Mouse (Mus musculus): ENCODE data around the gene Cuedc2. TPM values are rescaled to one million over a fixed set of nuclear protein-coding genes. Genes with fewer than 3 reads are reported as not detected.
A peak's percentile ranks its signal among the peaks of the same experiment; 100 is the strongest.

Gene Cuedc2
- 167 and 168 TPM in 2 replicates for polyA plus RNA-seq (2015; fragmentation: Nextera tagmentation; extraction: Ambion mirVana)

GRCm38 (mm10) chr19:46338331-46338936, at the start of gene Cuedc2:
Gene Cuedc2, minus strand, starts transcription at chr19:46338702.
- Histone ChIP-seq H3K27me3 (no peaks in the 10 kb centered on the region), H3K4me2 (replicated peaks) (peak within 1 kb of the TSS; percentile 74), H3K27ac (replicated peaks) (peak within 1 kb of the TSS; percentile 48), H3K36me3 (no peaks in the 10 kb centered on the region), H3K9me3 (replicated peaks) (no peaks in the 10 kb centered on the region), H3K4me3 (replicated peaks) (peak within 1 kb of the TSS; percentile 79), H3K4me1 (peaks cover 15% of the 10 kb centered on the region), H3K9ac (peak within 1 kb of the TSS; percentile 74)
- peak; percentile 89 for ATAC-seq (ENCODE audit: insufficient number of reproducible peaks, low FRiP score, low TSS enrichment, low read depth)
- under 1% methylated on average over 31 of the region's 31 CpGs for WGBS

- no peak overlapping the region for H3K4me2 ChIP-seq (replicated peaks)
- H3K9ac ChIP-seq: no peak overlapping the region
- no peaks in the 10 kb centered on the region for H3K4me1 ChIP-seq
- 87% methylated on average over 9 of the region's 9 CpGs for WGBS
- H3K4me3 ChIP-seq (replicated peaks): no peak overlapping the region
- H3K36me3 ChIP-seq: peaks cover 87% of the 10 kb centered on the region
- no peak for ATAC-seq (ENCODE audit: insufficient number of reproducible peaks, low FRiP score, low TSS enrichment, low read depth)
- no peaks in the 10 kb centered on the region for H3K9me3 ChIP-seq (replicated peaks)
- no peak overlapping the region for H3K27ac ChIP-seq (replicated peaks)
- H3K27me3 ChIP-seq: no peaks in the 10 kb centered on the region
Measured at GRCm38 (mm10) chr19:46382275-46382674, 43.8 kb upstream of the Cuedc2 start.

GRCm38 (mm10) chr19:46375891-46376290, 37.4 kb upstream of the Cuedc2 start:
- Histone ChIP-seq H3K27ac (replicated peaks) (no peak overlapping the region), H3K27me3 (no peaks in the 10 kb centered on the region), H3K4me1 (peaks cover 8% of the 10 kb centered on the region; the same call in 1 of the 2 replicates), H3K9me3 (replicated peaks) (no peaks in the 10 kb centered on the region), H3K4me2 (replicated peaks) (no peak overlapping the region), H3K9ac (no peak overlapping the region), H3K36me3 (peaks cover 42% of the 10 kb centered on the region), H3K4me3 (replicated peaks) (no peak overlapping the region)
- no peak for ATAC-seq (ENCODE audit: insufficient number of reproducible peaks, low FRiP score, low TSS enrichment, low read depth)
- WGBS: 58% methylated on average over 4 of the region's 4 CpGs

- Histone ChIP-seq H3K27me3 (no peaks in the 10 kb centered on the region), H3K4me1 (peaks cover 8% of the 10 kb centered on the region; the same call in 1 of the 2 replicates), H3K4me3 (replicated peaks) (no peak overlapping the region), H3K9ac (no peak overlapping the region), H3K9me3 (replicated peaks) (no peaks in the 10 kb centered on the region), H3K36me3 (peaks cover 38% of the 10 kb centered on the region), H3K27ac (replicated peaks) (no peak overlapping the region; the same call in 1 of the 2 replicates), H3K4me2 (replicated peaks) (no peak overlapping the region)
- 64% methylated on average over 5 of the region's 5 CpGs for WGBS
- no peak for ATAC-seq (ENCODE audit: insufficient number of reproducible peaks, low FRiP score, low TSS enrichment, low read depth)
Measured at GRCm38 (mm10) chr19:46375489-46375888, 37.0 kb upstream of the Cuedc2 start.

GRCm38 (mm10) chr19:46374477-46375088, 36.1 kb upstream of the Cuedc2 start:
- no peak overlapping the region for H3K27ac ChIP-seq (replicated peaks)

GRCm38 (mm10) chr19:46369204-46369603, 30.7 kb upstream of the Cuedc2 start:
- H3K9me3 ChIP-seq (replicated peaks): no peaks in the 10 kb centered on the region
- no peak overlapping the region for H3K4me2 ChIP-seq (replicated peaks)
- no peak overlapping the region for H3K9ac ChIP-seq
- no peak overlapping the region for H3K27ac ChIP-seq (replicated peaks)
- no peaks in the 10 kb centered on the region for H3K36me3 ChIP-seq
- no peaks in the 10 kb centered on the region for H3K27me3 ChIP-seq
- H3K4me3 ChIP-seq (replicated peaks): no peak overlapping the region
- H3K4me1 ChIP-seq: no peaks in the 10 kb centered on the region
- WGBS: 23% methylated on average over 4 of the region's 4 CpGs
- ATAC-seq (ENCODE audit: insufficient number of reproducible peaks, low FRiP score, low TSS enrichment, low read depth): no peak

More at GRCm38 (mm10) chr19:46374477-46375088, 36.1 kb upstream of the Cuedc2 start:
- no peak overlapping the region for H3K4me3 ChIP-seq (replicated peaks)
- H3K4me1 ChIP-seq: peaks cover 8% of the 10 kb centered on the region; the same call in 1 of the 2 replicates
- ATAC-seq (ENCODE audit: insufficient number of reproducible peaks, low FRiP score, low TSS enrichment, low read depth): no peak
- H3K27me3 ChIP-seq: no peaks in the 10 kb centered on the region
- WGBS: 52% methylated on average over 21 of the region's 21 CpGs
- H3K36me3 ChIP-seq: peaks cover 29% of the 10 kb centered on the region
- H3K9ac ChIP-seq: no peak overlapping the region
- no peaks in the 10 kb centered on the region for H3K9me3 ChIP-seq (replicated peaks)
- H3K4me2 ChIP-seq (replicated peaks): no peak overlapping the region

GRCm38 (mm10) chr19:46367798-46368590, 29.5 kb upstream of the Cuedc2 start:
- no peaks in the 10 kb centered on the region for H3K9me3 ChIP-seq (replicated peaks)
- no peak overlapping the region for H3K4me2 ChIP-seq (replicated peaks)
- no peak for ATAC-seq (ENCODE audit: insufficient number of reproducible peaks, low FRiP score, low TSS enrichment, low read depth)
- H3K4me1 ChIP-seq: no peaks in the 10 kb centered on the region
- no peak overlapping the region for H3K4me3 ChIP-seq (replicated peaks)
- no peaks in the 10 kb centered on the region for H3K36me3 ChIP-seq
- no peaks in the 10 kb centered on the region for H3K27me3 ChIP-seq
- no peak overlapping the region for H3K27ac ChIP-seq (replicated peaks)
- H3K9ac ChIP-seq: no peak overlapping the region; the same call in 1 of the 2 replicates
- 80% methylated on average over 23 of the region's 23 CpGs for WGBS

GRCm38 (mm10) chr19:46363294-46364009, 24.9 kb upstream of the Cuedc2 start:
- ATAC-seq (ENCODE audit: insufficient number of reproducible peaks, low FRiP score, low TSS enrichment, low read depth): no peak
- no peaks in the 10 kb centered on the region for H3K4me1 ChIP-seq
- H3K27ac ChIP-seq (replicated peaks): no peak overlapping the region
- no peak overlapping the region for H3K4me2 ChIP-seq (replicated peaks)
- H3K4me3 ChIP-seq (replicated peaks): no peak overlapping the region
- H3K9ac ChIP-seq: no peak overlapping the region
- H3K9me3 ChIP-seq (replicated peaks): no peaks in the 10 kb centered on the region
- peaks cover 3% of the 10 kb centered on the region for H3K27me3 ChIP-seq
- WGBS: 73% methylated on average over 11 of the region's 11 CpGs
- H3K36me3 ChIP-seq: no peaks in the 10 kb centered on the region

GRCm38 (mm10) chr19:46362104-46362503, 23.6 kb upstream of the Cuedc2 start:
- ATAC-seq (ENCODE audit: insufficient number of reproducible peaks, low FRiP score, low TSS enrichment, low read depth): no peak
- H3K27ac ChIP-seq (replicated peaks): no peak overlapping the region
- H3K4me3 ChIP-seq (replicated peaks): no peak overlapping the region
- H3K27me3 ChIP-seq: peaks cover 16% of the 10 kb centered on the region
- H3K9me3 ChIP-seq (replicated peaks): no peaks in the 10 kb centered on the region
- no peak overlapping the region for H3K4me2 ChIP-seq (replicated peaks)
- 82% methylated on average over 8 of the region's 8 CpGs for WGBS
- no peaks in the 10 kb centered on the region for H3K36me3 ChIP-seq
- no peak overlapping the region for H3K9ac ChIP-seq
- H3K4me1 ChIP-seq: peaks cover 7% of the 10 kb centered on the region

- Histone ChIP-seq H3K4me3 (replicated peaks) (no peak overlapping the region), H3K27me3 (peaks cover 22% of the 10 kb centered on the region), H3K9me3 (replicated peaks) (no peaks in the 10 kb centered on the region), H3K9ac (no peak overlapping the region), H3K4me1 (peaks cover 15% of the 10 kb centered on the region), H3K27ac (replicated peaks) (peak overlapping the region; percentile 44; the same call in 1 of the 2 replicates), H3K4me2 (replicated peaks) (0 out of 2 replicates have a peak overlapping the region, but pooled peaks have one; percentile 83), H3K36me3 (no peaks in the 10 kb centered on the region)
- WGBS: 50% methylated on average over 4 of the region's 4 CpGs
- no peak for ATAC-seq (ENCODE audit: insufficient number of reproducible peaks, low FRiP score, low TSS enrichment, low read depth)
Measured at GRCm38 (mm10) chr19:46358381-46358780, 19.9 kb upstream of the Cuedc2 start.

All from embryonic facial prominence, embryonic 15.5 days (tissue).